Mouse (Mus musculus): ENCODE measurements around the gene Olfr554. TPM values are rescaled to one million over a fixed set of nuclear protein-coding genes. Genes with fewer than 3 reads are reported as not detected.
"Not testable (repeated sequence)": the region's sequence is repeated elsewhere in the genome, so short reads cannot be mapped to it uniquely, and the experiment has no call there.

Gene Olfr554
- polyA plus RNA-seq (2015; fragmentation: Nextera tagmentation; extraction: Ambion mirVana), result not detected in 2 replicates

DNA sequence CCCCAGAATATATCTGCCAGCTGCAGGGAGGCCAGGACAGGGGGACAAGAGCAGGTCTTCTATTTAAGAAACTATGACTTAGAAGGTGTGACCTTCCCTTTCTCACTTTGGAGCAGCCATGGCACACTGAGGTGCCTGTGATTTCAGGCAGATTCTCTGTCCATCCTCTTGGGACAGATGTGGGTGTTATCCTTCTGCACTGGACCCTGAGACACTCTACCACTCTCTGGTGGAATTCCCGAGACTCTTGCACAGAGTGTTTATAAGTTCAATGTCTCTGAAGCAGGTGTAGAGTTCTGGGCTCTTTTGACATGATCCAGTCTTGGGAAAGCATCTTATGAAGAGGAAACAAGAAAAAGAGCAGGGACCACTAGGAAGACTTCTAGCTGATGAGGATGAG is at the start of gene Olfr554:
Olfr554 (plus strand) TSS at position 301 of the 400 bp plus-strand sequence.
- Histone ChIP-seq H3K9me3 (ENCODE audit: control insufficient read depth) (no peaks in the 10 kb centered on the region), H3K4me3 (ENCODE audit: low read depth, low read length) (no peak within 1 kb of the TSS), H3K4me2 (replicated peaks; ENCODE audit: low read depth) (no peak within 1 kb of the TSS), H3K9ac (ENCODE audit: low read depth, low read length) (no peak within 1 kb of the TSS), H3K4me1 (replicated peaks; ENCODE audit: control insufficient read depth, insufficient read depth, low read length) (no peaks in the 10 kb centered on the region), H3K36me3 (ENCODE audit: control insufficient read depth, insufficient read depth) (no peaks in the 10 kb centered on the region), H3K27ac (ENCODE audit: low read depth, low read length) (no peak within 1 kb of the TSS), H3K27me3 (replicated peaks; ENCODE audit: control insufficient read depth, insufficient read depth, low read length) (no peaks in the 10 kb centered on the region)
- no peak for ATAC-seq
- TF ChIP-seq CTCF (IDR thresholded peaks at IDR 0.05; ENCODE audit: low read depth), result no peak
- WGBS, result 59% methylated on average over 1 of the region's 1 CpGs

DNA sequence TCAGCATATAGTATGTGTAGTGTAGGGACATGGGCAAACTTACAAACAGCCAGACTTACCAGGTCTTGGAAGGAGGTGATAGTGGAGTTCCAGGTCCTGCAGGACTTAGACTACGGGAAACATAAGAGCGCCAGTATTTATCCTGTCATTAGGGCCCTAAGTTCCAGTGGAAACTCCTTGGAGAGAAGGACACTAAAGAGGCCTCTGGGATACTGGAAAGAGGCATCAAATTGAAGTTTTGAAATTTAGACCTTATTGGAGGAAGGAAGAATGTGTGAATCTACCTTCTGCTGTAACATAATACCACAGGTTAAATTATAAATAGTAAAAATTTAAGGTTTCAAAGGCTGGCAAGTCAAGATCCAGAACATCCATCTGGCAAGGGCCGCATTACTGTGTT is 46.4 kb upstream of the Olfr554 start, which contains the start of gene Olfr551:
Olfr551 (minus strand) TSS at position 101 of the 400 bp plus-strand sequence.
- Histone ChIP-seq H3K9ac (ENCODE audit: low read depth, low read length) (no peak within 1 kb of the TSS), H3K36me3 (ENCODE audit: control insufficient read depth, insufficient read depth) (no peaks in the 10 kb centered on the region), H3K27me3 (replicated peaks; ENCODE audit: control insufficient read depth, insufficient read depth, low read length) (no peaks in the 10 kb centered on the region), H3K27ac (ENCODE audit: low read depth, low read length) (no peak within 1 kb of the TSS), H3K4me2 (replicated peaks; ENCODE audit: low read depth) (no peak within 1 kb of the TSS), H3K4me1 (replicated peaks; ENCODE audit: control insufficient read depth, insufficient read depth, low read length) (no peaks in the 10 kb centered on the region), H3K4me3 (ENCODE audit: low read depth, low read length) (no peak within 1 kb of the TSS), H3K9me3 (ENCODE audit: control insufficient read depth) (no peaks in the 10 kb centered on the region)
- 88% methylated on average over 3 of the region's 3 CpGs for WGBS
- no peak for ATAC-seq
- no peak for TF ChIP-seq CTCF (IDR thresholded peaks at IDR 0.05; ENCODE audit: low read depth)

DNA sequence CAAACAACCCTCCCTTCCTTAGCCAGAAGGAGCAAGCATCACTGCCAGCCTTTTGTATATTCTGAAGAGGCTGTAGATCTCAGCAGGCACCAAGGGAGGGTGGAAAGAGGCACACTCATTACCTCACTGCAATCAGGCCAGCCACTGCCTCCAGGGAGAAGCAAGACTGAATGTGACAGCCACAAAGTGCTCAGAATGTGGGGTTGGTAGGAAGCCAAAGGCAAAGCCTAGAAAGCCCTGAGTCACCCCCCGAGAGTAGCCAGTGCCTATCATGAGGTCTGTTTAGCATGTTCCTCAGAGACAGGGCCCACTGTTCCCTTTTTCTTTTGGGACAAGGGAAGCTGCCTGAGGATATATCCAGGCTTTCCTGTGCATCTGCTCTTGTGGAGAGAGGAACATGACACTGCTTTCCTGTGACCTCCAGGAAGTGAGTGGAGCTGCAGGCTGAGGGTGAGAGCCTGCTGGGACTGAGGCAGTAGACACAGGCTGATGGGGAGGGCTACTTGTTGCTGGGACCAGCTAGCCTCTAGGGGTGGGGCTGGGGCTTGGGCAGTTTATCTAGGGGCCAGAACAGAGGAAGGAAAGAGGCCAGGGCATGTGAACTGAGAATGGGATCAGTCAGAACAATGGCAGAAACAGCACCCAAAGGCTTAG is 40.7 kb upstream of the Olfr554 start, which contains the start of gene Olfr552:
Olfr552 (plus strand) TSS at position 393 of the 654 bp plus-strand sequence.
- no peaks in the 10 kb centered on the region for H3K27me3 ChIP-seq (replicated peaks; ENCODE audit: control insufficient read depth, insufficient read depth, low read length)

DNA sequence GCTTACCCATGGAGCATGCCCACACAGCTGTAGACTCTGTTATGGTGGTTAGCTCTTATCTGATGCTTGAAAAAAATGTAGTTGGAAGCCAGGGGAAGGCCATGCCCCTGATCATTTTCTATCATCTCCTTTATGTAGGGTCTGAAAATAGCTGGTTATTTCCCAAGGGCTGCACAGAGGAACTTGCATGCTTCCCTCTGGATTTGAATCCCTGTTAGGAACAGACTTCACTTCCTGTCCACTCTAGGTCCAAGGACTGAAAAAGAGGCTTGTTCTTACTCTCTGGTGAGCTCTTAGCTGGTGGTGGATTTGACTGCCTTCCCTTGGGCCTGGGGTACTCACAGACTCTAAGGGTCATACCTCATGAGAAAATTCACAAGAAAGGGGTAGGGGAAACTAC is 20.1 kb upstream of the Olfr554 start, which contains the start of gene Olfr553:
Olfr553 (minus strand) TSS at position 101 of the 400 bp plus-strand sequence.
- Histone ChIP-seq H3K4me1 (replicated peaks; ENCODE audit: control insufficient read depth, insufficient read depth, low read length) (no peaks in the 10 kb centered on the region), H3K9me3 (ENCODE audit: control insufficient read depth) (no peaks in the 10 kb centered on the region), H3K27me3 (replicated peaks; ENCODE audit: control insufficient read depth, insufficient read depth, low read length) (no peaks in the 10 kb centered on the region), H3K4me3 (ENCODE audit: low read depth, low read length) (no peak within 1 kb of the TSS), H3K36me3 (ENCODE audit: control insufficient read depth, insufficient read depth) (no peaks in the 10 kb centered on the region), H3K9ac (ENCODE audit: low read depth, low read length) (no peak within 1 kb of the TSS), H3K4me2 (replicated peaks; ENCODE audit: low read depth) (no peak within 1 kb of the TSS), H3K27ac (ENCODE audit: low read depth, low read length) (no peak within 1 kb of the TSS)
- no peak for TF ChIP-seq CTCF (IDR thresholded peaks at IDR 0.05; ENCODE audit: low read depth)
- ATAC-seq, result no peak

More for the DNA sequence above, 40.7 kb upstream of the Olfr554 start, which contains the start of gene Olfr552:
- no peak within 1 kb of the TSS for H3K4me3 ChIP-seq (ENCODE audit: low read depth, low read length)
- no peaks in the 10 kb centered on the region for H3K4me1 ChIP-seq (replicated peaks; ENCODE audit: control insufficient read depth, insufficient read depth, low read length)
- no peak for TF ChIP-seq CTCF (IDR thresholded peaks at IDR 0.05; ENCODE audit: low read depth)
- no peaks in the 10 kb centered on the region for H3K9me3 ChIP-seq (ENCODE audit: control insufficient read depth)
- no peak within 1 kb of the TSS for H3K27ac ChIP-seq (ENCODE audit: low read depth, low read length)
- H3K36me3 ChIP-seq (ENCODE audit: control insufficient read depth, insufficient read depth), result no peaks in the 10 kb centered on the region
- 61% methylated on average over 1 of the region's 1 CpGs for WGBS
- no peak within 1 kb of the TSS for H3K9ac ChIP-seq (ENCODE audit: low read depth, low read length)
- ATAC-seq, result no peak
- no peak within 1 kb of the TSS for H3K4me2 ChIP-seq (replicated peaks; ENCODE audit: low read depth)

DNA sequence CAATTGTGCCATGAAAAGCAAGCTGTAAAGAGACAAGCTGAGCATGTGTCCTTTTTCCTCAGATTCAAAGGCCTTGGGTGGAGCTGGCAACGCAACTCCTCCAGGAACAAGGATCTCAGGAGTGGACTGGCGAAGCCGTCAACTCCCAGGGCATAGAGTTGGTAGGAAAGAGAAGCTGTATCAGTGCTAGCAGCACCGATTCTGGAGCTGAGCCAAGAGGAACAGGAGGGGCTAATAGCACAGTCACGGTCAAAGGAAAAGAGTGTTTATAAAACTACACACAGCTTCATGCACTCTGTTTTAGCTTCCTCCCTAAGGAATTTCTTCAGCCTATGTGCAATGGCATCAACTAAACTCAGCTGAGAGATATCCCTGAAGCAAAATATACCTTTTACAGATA is 18.6 kb upstream of the Olfr554 start:
- WGBS, result 42% methylated on average over 5 of the region's 5 CpGs
- no peaks in the 10 kb centered on the region for H3K27me3 ChIP-seq (replicated peaks; ENCODE audit: control insufficient read depth, insufficient read depth, low read length)

DNA sequence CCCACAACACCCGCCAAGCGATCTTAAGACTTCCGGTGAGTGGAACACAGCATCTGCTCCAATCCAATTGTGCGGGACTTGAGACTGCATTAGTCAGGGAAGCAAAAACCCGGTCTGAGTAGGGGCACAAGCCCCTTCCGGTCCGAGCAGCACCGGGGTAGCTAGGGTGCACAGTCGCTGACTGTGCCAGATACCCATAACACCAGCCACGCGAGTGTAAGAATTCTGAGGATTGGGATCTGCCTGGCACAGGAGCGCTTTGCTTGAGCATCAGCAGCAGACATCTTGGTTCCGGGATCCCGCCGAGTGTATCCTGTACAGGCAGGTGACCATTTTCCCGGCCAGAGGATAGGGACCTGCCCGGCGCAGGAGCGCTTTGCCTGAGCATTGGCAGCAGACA is 17.9 kb upstream of the Olfr554 start:
- not testable (repeated sequence) for H3K27ac ChIP-seq (ENCODE audit: low read depth, low read length); H3K9ac ChIP-seq (ENCODE audit: low read depth, low read length); H3K4me1 ChIP-seq (replicated peaks; ENCODE audit: control insufficient read depth, insufficient read depth, low read length); H3K9me3 ChIP-seq (ENCODE audit: control insufficient read depth); H3K4me3 ChIP-seq (ENCODE audit: low read depth, low read length); ATAC-seq; H3K4me2 ChIP-seq (replicated peaks; ENCODE audit: low read depth); H3K36me3 ChIP-seq (ENCODE audit: control insufficient read depth, insufficient read depth); H3K27me3 ChIP-seq (replicated peaks; ENCODE audit: control insufficient read depth, insufficient read depth, low read length)
- WGBS, result 85% methylated on average over 15 of the region's 19 CpGs

More for the DNA sequence above, 18.6 kb upstream of the Olfr554 start:
- Histone ChIP-seq H3K4me2 (replicated peaks; ENCODE audit: low read depth) (no peak overlapping the region), H3K27ac (ENCODE audit: low read depth, low read length) (no peak overlapping the region), H3K36me3 (ENCODE audit: control insufficient read depth, insufficient read depth) (no peaks in the 10 kb centered on the region), H3K4me1 (replicated peaks; ENCODE audit: control insufficient read depth, insufficient read depth, low read length) (no peaks in the 10 kb centered on the region), H3K9ac (ENCODE audit: low read depth, low read length) (no peak overlapping the region), H3K4me3 (ENCODE audit: low read depth, low read length) (no peak overlapping the region), H3K9me3 (ENCODE audit: control insufficient read depth) (no peaks in the 10 kb centered on the region)
- TF ChIP-seq CTCF (IDR thresholded peaks at IDR 0.05; ENCODE audit: low read depth), result no peak
- ATAC-seq, result no peak
